Mouse (Mus musculus) small intestine, adult 2 months (tissue): Measurements from ENCODE around the gene Atg101. TPM values are rescaled to one million over a fixed set of nuclear protein-coding genes. Genes with fewer than 3 reads are reported as not detected.

Experiments
- H3K27ac ChIP-seq: fragments of 200-500 bp; 2 replicates; pipeline ENCODE4 v1.5.1; 2012; ENCODE audit warnings: low read depth, low read length, control low read depth, inconsistent platforms; ENCODE audit not compliant: insufficient read depth
- H3K27me3 ChIP-seq: fragments of 200-500 bp; 2 replicates; pipeline ENCODE4 v1.6.1; 2012; ENCODE audit warnings: mild to moderate bottlenecking, moderate library complexity, low read length, inconsistent platforms; ENCODE audit not compliant: control insufficient read depth, insufficient read depth
- H3K36me3 ChIP-seq: fragments of 200-500 bp; 2 replicates; pipeline ENCODE4 v1.6.1; 2012; ENCODE audit warnings: mild to moderate bottlenecking, low read length, control low read depth, inconsistent platforms; ENCODE audit not compliant: control insufficient read depth, insufficient read depth
- H3K4me1 ChIP-seq: fragments of 200-500 bp; 2 replicates; pipeline ENCODE4 v1.6.1; 2012; ENCODE audit warnings: low read length, inconsistent platforms, mixed read lengths; ENCODE audit not compliant: control insufficient read depth, insufficient read depth, insufficient read length
- H3K4me3 ChIP-seq: fragments of 200-500 bp; 2 replicates; pipeline ENCODE4 v1.5.1; 2012; ENCODE audit warnings: low read depth, mild to moderate bottlenecking, control low read depth, inconsistent platforms, low read length, moderate library complexity
- CTCF ChIP-seq: fragments of 200-500 bp; IDR thresholded peaks from 2 replicates; pipeline ENCODE4 v1.5.1; 2012; ENCODE audit warnings: low read depth, mild to moderate bottlenecking, control low read depth, inconsistent platforms, low read length, moderate library complexity, mixed read lengths; ENCODE audit not compliant: insufficient replicate concordance, insufficient read length; ENCODE audit errors: extremely low read depth
- POLR2A ChIP-seq: fragments of 200-500 bp; IDR thresholded peaks from 2 replicates; pipeline ENCODE4 v1.6.1; 2012; ENCODE audit warnings: low read depth, mild to moderate bottlenecking, control low read depth, inconsistent platforms, low read length, moderate library complexity
- WGBS: fragments of 180-500 bp; shearing (Covaris S2); methylation state at CpG from one replicate; pipeline ENCODE4 v1.1.7; 2018; 5-methylcytosine and 5-hydroxymethylcytosine counted together
- polyA plus RNA-seq: library from polyadenylated mRNA; depleted of rRNA; stranded (reverse); fragments of >200 nt; gene quantifications from 2 replicates; pipeline ENCODE4 v1.2.3, GENCODE M21; 2012

Gene Atg101
- polyA plus RNA-seq, 1 experiment, result 38.4 TPM

- H3K36me3 ChIP-seq, result no peaks in the 10 kb centered on the region
- 72% methylated on average over 5 of the region's 5 CpGs for WGBS
- no peak overlapping the region for H3K4me3 ChIP-seq
- no peaks in the 10 kb centered on the region for H3K27me3 ChIP-seq
- peaks cover 4% of the 10 kb centered on the region; the same call in 1 of the 2 replicates for H3K4me1 ChIP-seq
- H3K27ac ChIP-seq, result no peak overlapping the region
- TF ChIP-seq CTCF (no peak), POLR2A (no peak)
Measured at GRCm38 (mm10) chr15:101248029-101248710, 35.9 kb upstream of the Atg101 start.

DNA sequence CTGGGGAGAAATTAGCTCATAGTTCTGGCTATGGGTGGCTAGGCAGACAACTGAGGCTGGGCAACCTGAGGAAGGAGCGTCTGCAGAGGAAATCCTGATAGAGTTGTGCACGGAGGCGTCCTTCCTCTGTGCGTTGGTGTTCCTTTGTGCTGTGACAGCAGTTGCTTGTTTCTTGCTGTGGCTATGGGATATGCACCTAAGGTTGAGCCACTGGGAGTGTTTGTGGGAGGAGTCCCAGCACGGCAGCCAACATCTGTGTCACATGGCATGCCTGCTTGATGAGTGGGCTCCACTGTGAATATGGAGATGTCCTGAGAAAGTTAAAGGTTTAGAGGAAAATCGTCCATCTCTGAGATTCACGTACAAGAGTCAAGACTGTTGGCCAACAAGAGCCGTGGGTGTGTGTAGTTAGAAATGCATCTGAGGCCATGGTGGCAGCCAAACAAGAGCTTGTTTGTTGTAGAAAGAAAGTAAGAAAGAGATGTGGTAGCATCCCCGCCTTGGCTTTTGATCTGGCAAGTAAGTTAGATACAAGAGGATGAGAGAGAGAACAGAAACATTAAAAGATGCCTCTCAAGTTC is 33.8 kb upstream of the Atg101 start:
- no peak overlapping the region for H3K4me3 ChIP-seq
- H3K27me3 ChIP-seq, result peaks cover 9% of the 10 kb centered on the region
- TF ChIP-seq POLR2A, result no peak
- TF ChIP-seq CTCF, result no peak
- no peak overlapping the region for H3K27ac ChIP-seq
- 77% methylated on average over 9 of the region's 9 CpGs for WGBS
- H3K4me1 ChIP-seq, result peaks cover 10% of the 10 kb centered on the region
- no peaks in the 10 kb centered on the region for H3K36me3 ChIP-seq

GRCm38 (mm10) chr15:101251930-101252329 is 32.1 kb upstream of the Atg101 start:
- Histone ChIP-seq H3K4me1 (peaks cover 9% of the 10 kb centered on the region), H3K36me3 (no peaks in the 10 kb centered on the region), H3K27me3 (peaks cover 9% of the 10 kb centered on the region), H3K27ac (no peak overlapping the region), H3K4me3 (no peak overlapping the region)
- 88% methylated on average over 5 of the region's 5 CpGs for WGBS
- no peak for TF ChIP-seq POLR2A
- TF ChIP-seq CTCF, result no peak

GRCm38 (mm10) chr15:101252614-101253013 is 31.5 kb upstream of the Atg101 start:
- Histone ChIP-seq H3K27me3 (peaks cover 9% of the 10 kb centered on the region), H3K36me3 (no peaks in the 10 kb centered on the region), H3K27ac (no peak overlapping the region), H3K4me3 (no peak overlapping the region), H3K4me1 (peaks cover 6% of the 10 kb centered on the region)
- 75% methylated on average over 6 of the region's 6 CpGs for WGBS
- TF ChIP-seq POLR2A (no peak), CTCF (no peak)

- H3K4me3 ChIP-seq, result peak overlapping the region; percentile 57
- 19% methylated on average over 3 of the region's 3 CpGs for WGBS
- H3K27me3 ChIP-seq, result peaks cover 9% of the 10 kb centered on the region
- no peaks in the 10 kb centered on the region for H3K36me3 ChIP-seq
- 0 out of 2 replicates have a peak overlapping the region, but pooled peaks have one; percentile 31 for H3K27ac ChIP-seq
- peaks cover 6% of the 10 kb centered on the region for H3K4me1 ChIP-seq
- TF ChIP-seq CTCF (no peak), POLR2A (no peak)
Measured at GRCm38 (mm10) chr15:101253563-101253885, 30.5 kb upstream of the Atg101 start.

GRCm38 (mm10) chr15:101253886-101254795 is 29.9 kb upstream of the Atg101 start, which contains the start of gene Nr4a1:
Gene Nr4a1 (plus strand): TSS chr15:101254269.
- no peak for TF ChIP-seq POLR2A
- 3% methylated on average over 79 of the region's 82 CpGs for WGBS
- Histone ChIP-seq H3K27me3 (peaks cover 9% of the 10 kb centered on the region), H3K4me1 (peaks cover 6% of the 10 kb centered on the region), H3K4me3 (peak within 1 kb of the TSS; percentile 57), H3K27ac (0 out of 2 replicates have a peak within 1 kb of the TSS, but pooled peaks have one; percentile 31), H3K36me3 (no peaks in the 10 kb centered on the region)

DNA sequence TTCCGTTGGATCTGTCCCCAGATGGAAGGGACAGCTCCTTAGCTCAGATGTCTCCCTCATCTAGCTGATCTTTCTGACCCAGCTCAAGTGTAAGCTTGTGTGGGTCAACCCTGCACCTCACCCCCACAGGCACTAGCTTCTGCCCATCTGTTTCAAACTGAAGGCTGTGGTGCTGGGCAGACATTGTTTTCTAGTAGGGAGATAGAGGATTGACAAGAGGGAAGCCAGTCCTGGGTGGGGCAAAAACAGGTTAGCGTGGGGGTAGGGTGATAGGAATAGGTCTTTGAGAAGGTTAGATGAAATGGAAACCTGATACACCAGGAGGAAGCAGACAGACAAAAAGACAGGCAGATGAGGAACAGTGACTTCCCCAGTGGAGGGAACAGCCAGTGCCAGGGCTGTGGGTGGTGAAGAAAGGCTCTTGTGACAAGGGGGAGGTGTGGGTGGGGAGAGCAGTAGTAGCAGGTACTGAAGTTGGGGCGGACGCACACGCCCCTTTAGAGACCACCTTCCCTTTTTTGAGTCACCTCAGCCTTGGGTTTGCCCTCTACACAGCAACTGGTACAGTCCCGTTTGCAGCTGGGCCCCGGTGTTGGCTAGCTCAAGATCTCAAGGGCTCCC is 28.1 kb upstream of the Atg101 start:
- Histone ChIP-seq H3K27me3 (peaks cover 9% of the 10 kb centered on the region), H3K36me3 (no peaks in the 10 kb centered on the region), H3K27ac (no peak overlapping the region), H3K4me1 (peaks cover 6% of the 10 kb centered on the region), H3K4me3 (no peak overlapping the region)
- 74% methylated on average over 7 of the region's 7 CpGs for WGBS
- TF ChIP-seq CTCF (no peak), POLR2A (no peak)
